Comparison of ENCODE assay signal across 20 mouse cellular contexts in the genomic region with DNA sequence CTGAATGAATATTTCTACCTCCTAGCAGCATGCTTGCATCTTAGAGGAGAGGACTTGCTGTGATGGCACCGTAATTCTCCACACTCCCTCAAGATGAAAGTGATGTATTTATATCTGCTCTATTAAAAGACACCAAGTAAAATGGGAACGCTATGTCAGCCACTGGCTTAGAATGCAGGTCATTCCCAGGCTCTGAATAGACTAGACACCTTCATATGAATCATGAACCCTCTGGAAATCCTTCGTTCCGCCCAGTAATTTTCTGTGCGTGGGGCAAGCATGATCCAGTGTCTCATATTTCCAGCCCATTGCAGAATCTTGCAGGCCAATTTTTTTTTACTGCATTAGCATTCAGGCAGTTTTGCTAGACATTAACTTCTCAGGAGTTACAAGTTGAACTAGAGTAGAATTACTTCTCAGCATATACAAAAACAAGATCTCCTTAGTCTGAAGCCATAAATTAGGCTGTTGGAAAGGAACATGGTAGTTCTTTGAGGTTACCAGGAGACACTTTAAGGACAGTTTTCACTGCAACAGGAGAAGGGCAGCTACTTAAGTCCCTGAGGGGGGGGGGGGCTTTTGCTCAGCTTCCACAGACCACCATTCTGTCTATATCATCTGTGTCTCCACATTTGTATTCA.
DNase-seq lines count a peak whose midpoint lies in the region; ATAC-seq lines count a peak whose summit lies in the region.
"Had no signal": no experiment of that assay in that cellular context is flagged by ENCODE, and none has a peak within 500 bp of the region (broad histone marks: within the 10 kb centered on the region; RNA-seq: fewer than 3 reads in every experiment).

No protein-coding gene starts in this region.

- no peaks in the 10 kb centered on the region for H3K27me3 ChIP-seq in kidney, embryonic 14.5 days (ENCODE audit: control insufficient read depth, insufficient read depth, low read length)
- H3K27me3 ChIP-seq: liver, embryonic 15.5 days had no signal

- ATAC-seq in kidney, embryonic 14.5 days (ENCODE audit: low FRiP score, low TSS enrichment) = peak; percentile 87; the same call in 1 of the 2 replicates
- ATAC-seq in cerebellum, adult (ENCODE audit: insufficient number of reproducible peaks, low FRiP score, low TSS enrichment) = no peak
- ATAC-seq: forebrain, embryonic 16.5 days; hindbrain, embryonic 16.5 days; intestine, postnatal 0 days; lung, postnatal 0 days; midbrain, embryonic 16.5 days had no signal

- H3K4me1 ChIP-seq in kidney, embryonic 14.5 days (ENCODE audit: control insufficient read depth, insufficient read depth, low read length) = no peaks in the 10 kb centered on the region
- H3K4me1 ChIP-seq: heart, embryonic 10.5 days; liver, embryonic 15.5 days had no signal

- no peaks in the 10 kb centered on the region for H3K36me3 ChIP-seq in kidney, embryonic 14.5 days (ENCODE audit: control insufficient read depth, insufficient read depth, low read length)
- H3K36me3 ChIP-seq: heart, embryonic 10.5 days; liver, embryonic 15.5 days had no signal

- H3K4me3 ChIP-seq in kidney, embryonic 14.5 days (ENCODE audit: low read length) = no peak overlapping the region
- H3K4me3 ChIP-seq: erythroblast, embryonic 14.5 days; heart, embryonic 10.5 days; layer of hippocampus, adult 2 months; liver, embryonic 15.5 days had no signal

- 54% methylated on average over 5 of the region's 5 CpGs for WGBS in kidney, embryonic 14.5 days

- H3K9ac ChIP-seq in kidney, embryonic 14.5 days (ENCODE audit: low read depth, low read length) = no peak overlapping the region
- H3K9ac ChIP-seq: liver, embryonic 15.5 days had no signal

- no peak overlapping the region for H3K4me2 ChIP-seq in kidney, embryonic 14.5 days (replicated peaks; ENCODE audit: low read depth, low read length)
- H3K4me2 ChIP-seq: liver, embryonic 15.5 days had no signal

- no peak overlapping the region for H3K27ac ChIP-seq in kidney, embryonic 14.5 days (ENCODE audit: low read depth, low read length)
- H3K27ac ChIP-seq: heart, embryonic 10.5 days; layer of hippocampus, adult 2 months; liver, embryonic 15.5 days had no signal

- peak; percentile 44 for DNase-seq in gastrocnemius, adult 18-20 months (ENCODE audit: low spot score)
- DNase-seq in gastrocnemius, postnatal 10 days = no peak
- no peak for DNase-seq in kidney, adult 8-10 months
- peak; percentile 10 to 13 for DNase-seq in right cerebral cortex, adult 2 months (ENCODE audit: low spot score in 2 of 2)
- DNase-seq in right cerebral cortex, postnatal 10 days (ENCODE audit: low spot score in 2 of 2) = no peak
- DNase-seq in B cell, adult 2 months = no peak
- DNase-seq: cerebellum, adult 11-12 months; cerebellum, postnatal 36 days; heart, postnatal 14 days had no signal

- no peaks in the 10 kb centered on the region for H3K9me3 ChIP-seq in kidney, embryonic 14.5 days (ENCODE audit: control insufficient read depth, low read length)
- H3K9me3 ChIP-seq: heart, embryonic 10.5 days; liver, embryonic 15.5 days had no signal

Comparison
In these comparisons a context has a peak if more than half of its experiments do, and no peak if none do; other contexts are left out.
1. DNase-seq: peak in gastrocnemius, adult 18-20 months (single experiment) and right cerebral cortex, adult 2 months (2 of 2); none in gastrocnemius, postnatal 10 days (single experiment), kidney, adult 8-10 months (0 of 2), right cerebral cortex, postnatal 10 days (0 of 2) and B cell, adult 2 months (0 of 2).